Mouse (Mus musculus): ENCODE results near the gene Pes1. TPM values are rescaled to one million over a fixed set of nuclear protein-coding genes. Genes with fewer than 3 reads are reported as not detected.

The Pes1 gene
- polyA plus RNA-seq, 1 experiment from 2014 or later = 41.8 TPM

GRCm38 (mm10) chr11:3960901-3961300, 2.9 kb upstream of the Pes1 start:
- Histone ChIP-seq H3K36me3 (ENCODE audit: control insufficient read depth, insufficient read depth, low read length) (no peaks in the 10 kb centered on the region), H3K27ac (replicated peaks) (no peak overlapping the region), H3K4me1 (replicated peaks; ENCODE audit: control insufficient read depth, insufficient read depth) (0 out of 2 replicates have a peak, but pooled peaks cover 1% of the 10 kb centered on the region), H3K9me3 (ENCODE audit: control insufficient read depth, low read length) (no peaks in the 10 kb centered on the region), H3K27me3 (ENCODE audit: control insufficient read depth, insufficient read depth, low read length) (no peaks in the 10 kb centered on the region), H3K4me3 (ENCODE audit: low read depth, low read length) (no peak overlapping the region), H3K4me2 (replicated peaks; ENCODE audit: low read depth) (no peak overlapping the region), H3K9ac (ENCODE audit: low read length) (no peak overlapping the region)
- 58% methylated on average over 2 of the region's 2 CpGs for WGBS
- DNase-seq (ENCODE audit: low spot score) = no peak
- TF ChIP-seq EP300 (optimal IDR thresholded peaks at IDR 0.05) = no peak
- no peak for TF ChIP-seq CTCF (IDR thresholded peaks at IDR 0.05; ENCODE audit: low read depth)
- ATAC-seq (ENCODE audit: low FRiP score, low TSS enrichment) = no peak

GRCm38 (mm10) chr11:3961761-3962160, 2.0 kb upstream of the Pes1 start:
- Histone ChIP-seq H3K27me3 (ENCODE audit: control insufficient read depth, insufficient read depth, low read length) (no peaks in the 10 kb centered on the region), H3K9me3 (ENCODE audit: control insufficient read depth, low read length) (no peaks in the 10 kb centered on the region), H3K9ac (ENCODE audit: low read length) (no peak overlapping the region), H3K36me3 (ENCODE audit: control insufficient read depth, insufficient read depth, low read length) (no peaks in the 10 kb centered on the region), H3K4me3 (ENCODE audit: low read depth, low read length) (no peak overlapping the region), H3K27ac (replicated peaks) (no peak overlapping the region), H3K4me2 (replicated peaks; ENCODE audit: low read depth) (no peak overlapping the region), H3K4me1 (replicated peaks; ENCODE audit: control insufficient read depth, insufficient read depth) (0 out of 2 replicates have a peak, but pooled peaks cover 2% of the 10 kb centered on the region)
- TF ChIP-seq CTCF (IDR thresholded peaks at IDR 0.05; ENCODE audit: low read depth) (no peak), EP300 (optimal IDR thresholded peaks at IDR 0.05) (no peak)
- no peak for DNase-seq (ENCODE audit: low spot score)
- no peak for ATAC-seq (ENCODE audit: low FRiP score, low TSS enrichment)
- 72% methylated on average over 3 of the region's 3 CpGs for WGBS

- Histone ChIP-seq H3K4me3 (ENCODE audit: low read depth, low read length) (no peak overlapping the region), H3K4me2 (replicated peaks; ENCODE audit: low read depth) (peak overlapping the region; percentile 52; the same call in 1 of the 2 replicates), H3K9ac (ENCODE audit: low read length) (no peak overlapping the region), H3K9me3 (ENCODE audit: control insufficient read depth, low read length) (no peaks in the 10 kb centered on the region), H3K27me3 (ENCODE audit: control insufficient read depth, insufficient read depth, low read length) (no peaks in the 10 kb centered on the region), H3K4me1 (replicated peaks; ENCODE audit: control insufficient read depth, insufficient read depth) (0 out of 2 replicates have a peak, but pooled peaks cover 2% of the 10 kb centered on the region), H3K36me3 (ENCODE audit: control insufficient read depth, insufficient read depth, low read length) (0 out of 2 replicates have a peak, but pooled peaks cover under 1% of the 10 kb centered on the region), H3K27ac (replicated peaks) (no peak overlapping the region)
- DNase-seq (ENCODE audit: low spot score) (no peak), ATAC-seq (ENCODE audit: low FRiP score, low TSS enrichment) (peak; percentile 17; the same call in 1 of the 2 replicates)
- whole genome bisulfite sequencing = 72% methylated on average over 10 of the region's 10 CpGs
- no peak for TF ChIP-seq CTCF (IDR thresholded peaks at IDR 0.05; ENCODE audit: low read depth)
- TF ChIP-seq EP300 (optimal IDR thresholded peaks at IDR 0.05) = no peak
Observed at GRCm38 (mm10) chr11:3963155-3963554, 620 bp upstream of the Pes1 start.

GRCm38 (mm10) chr11:3964416-3965172, 819 bp downstream of the Pes1 start:
- H3K4me1 ChIP-seq (replicated peaks; ENCODE audit: control insufficient read depth, insufficient read depth) = 0 out of 2 replicates have a peak, but pooled peaks cover 2% of the 10 kb centered on the region
- peaks cover 5% of the 10 kb centered on the region; the same call in 1 of the 2 replicates for H3K36me3 ChIP-seq (ENCODE audit: control insufficient read depth, insufficient read depth, low read length)
- ATAC-seq (ENCODE audit: low FRiP score, low TSS enrichment) (no peak), DNase-seq (ENCODE audit: low spot score) (no peak)
- peak overlapping the region; percentile 52 for H3K4me2 ChIP-seq (replicated peaks; ENCODE audit: low read depth)
- H3K27me3 ChIP-seq (ENCODE audit: control insufficient read depth, insufficient read depth, low read length) = no peaks in the 10 kb centered on the region
- WGBS = 7% methylated on average over 11 of the region's 11 CpGs
- TF ChIP-seq EP300 (optimal IDR thresholded peaks at IDR 0.05) = no peak
- no peak for TF ChIP-seq CTCF (IDR thresholded peaks at IDR 0.05; ENCODE audit: low read depth)
- H3K9ac ChIP-seq (ENCODE audit: low read length) = peak overlapping the region; percentile 80
- H3K9me3 ChIP-seq (ENCODE audit: control insufficient read depth, low read length) = no peaks in the 10 kb centered on the region
- peak overlapping the region; percentile 79 for H3K27ac ChIP-seq (replicated peaks)
- H3K4me3 ChIP-seq (ENCODE audit: low read depth, low read length) = peak overlapping the region; percentile 57

GRCm38 (mm10) chr11:3969837-3970236, 6.1 kb downstream of the Pes1 start:
- Histone ChIP-seq H3K9me3 (ENCODE audit: control insufficient read depth, low read length) (no peaks in the 10 kb centered on the region), H3K4me2 (replicated peaks; ENCODE audit: low read depth) (no peak overlapping the region), H3K4me1 (replicated peaks; ENCODE audit: control insufficient read depth, insufficient read depth) (0 out of 2 replicates have a peak, but pooled peaks cover 2% of the 10 kb centered on the region), H3K9ac (ENCODE audit: low read length) (no peak overlapping the region), H3K4me3 (ENCODE audit: low read depth, low read length) (no peak overlapping the region), H3K36me3 (ENCODE audit: control insufficient read depth, insufficient read depth, low read length) (peaks cover 17% of the 10 kb centered on the region), H3K27me3 (ENCODE audit: control insufficient read depth, insufficient read depth, low read length) (no peaks in the 10 kb centered on the region), H3K27ac (replicated peaks) (no peak overlapping the region)
- ATAC-seq (ENCODE audit: low FRiP score, low TSS enrichment) = no peak
- WGBS = 80% methylated on average over 3 of the region's 3 CpGs
- no peak for DNase-seq (ENCODE audit: low spot score)
- TF ChIP-seq CTCF (IDR thresholded peaks at IDR 0.05; ENCODE audit: low read depth) (peak; percentile 57), EP300 (optimal IDR thresholded peaks at IDR 0.05) (no peak)

- H3K4me3 ChIP-seq (ENCODE audit: low read depth, low read length) = no peak overlapping the region
- H3K4me2 ChIP-seq (replicated peaks; ENCODE audit: low read depth) = no peak overlapping the region
- DNase-seq (ENCODE audit: low spot score) (no peak), ATAC-seq (ENCODE audit: low FRiP score, low TSS enrichment) (no peak)
- peaks cover 17% of the 10 kb centered on the region for H3K36me3 ChIP-seq (ENCODE audit: control insufficient read depth, insufficient read depth, low read length)
- no peak overlapping the region for H3K9ac ChIP-seq (ENCODE audit: low read length)
- TF ChIP-seq EP300 (optimal IDR thresholded peaks at IDR 0.05) (no peak), CTCF (IDR thresholded peaks at IDR 0.05; ENCODE audit: low read depth) (no peak)
- WGBS = 90% methylated on average over 7 of the region's 7 CpGs
- no peaks in the 10 kb centered on the region for H3K9me3 ChIP-seq (ENCODE audit: control insufficient read depth, low read length)
- no peak overlapping the region for H3K27ac ChIP-seq (replicated peaks)
- H3K4me1 ChIP-seq (replicated peaks; ENCODE audit: control insufficient read depth, insufficient read depth) = 0 out of 2 replicates have a peak, but pooled peaks cover 2% of the 10 kb centered on the region
- no peaks in the 10 kb centered on the region for H3K27me3 ChIP-seq (ENCODE audit: control insufficient read depth, insufficient read depth, low read length)
Observed at GRCm38 (mm10) chr11:3970361-3970760, 6.6 kb downstream of the Pes1 start.
